Mouse (Mus musculus): ENCODE results near the gene Card6.
"Not testable (repeated sequence)": the region's sequence is repeated elsewhere in the genome, so short reads cannot be mapped to it uniquely, and the experiment has no call there.

Card6 gene

DNA sequence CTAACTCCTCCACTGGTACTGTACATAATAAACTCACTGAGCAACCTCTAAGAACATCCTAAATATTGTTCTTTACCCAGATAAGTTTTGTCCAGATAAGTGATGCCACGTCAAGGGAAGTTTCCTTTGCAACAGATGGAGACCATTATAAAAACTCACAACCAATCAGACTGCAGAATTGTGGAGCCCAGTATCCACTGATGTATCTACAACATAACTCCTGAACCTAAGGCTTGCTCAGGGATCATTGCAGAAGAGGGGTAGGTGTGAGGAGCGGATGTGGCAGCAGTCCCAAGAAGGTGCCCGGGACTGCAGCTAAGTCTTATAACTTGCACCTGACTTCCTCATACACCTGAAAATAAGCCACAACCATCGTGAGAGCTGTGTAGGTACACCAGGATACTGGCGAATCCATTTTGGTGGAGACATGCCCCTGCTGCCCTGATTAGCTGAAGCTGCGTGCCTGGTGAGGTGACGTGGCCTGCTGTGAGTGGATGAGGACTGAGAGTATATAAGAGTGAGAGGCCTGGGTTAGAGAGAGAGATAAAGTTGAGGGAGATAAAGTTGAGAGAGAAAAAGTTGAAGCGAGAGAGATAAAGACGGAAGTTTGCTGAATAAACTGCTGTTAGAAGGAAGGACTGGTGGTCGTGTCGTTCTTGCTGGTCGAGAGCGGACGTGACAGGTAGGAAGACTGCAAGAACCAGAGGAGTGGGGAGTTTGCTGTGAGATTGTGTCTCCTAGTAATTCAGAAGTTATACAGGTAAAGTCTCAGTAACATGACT is 22.7 kb upstream of the Card6 start:
- not testable (repeated sequence) for DNase-seq (ENCODE audit: low spot score in 2 of 2)

- DNase-seq (ENCODE audit: low spot score in 2 of 2): no peak
Observed at GRCm38 (mm10) chr15:5129111-5129805, 20.9 kb upstream of the Card6 start.

- DNase-seq (ENCODE audit: low spot score in 2 of 2): peak in 1 of 2 experiments; percentile 26
Observed at GRCm38 (mm10) chr15:5128176-5128940, 20.0 kb upstream of the Card6 start.

GRCm38 (mm10) chr15:5127487-5127886 is 19.1 kb upstream of the Card6 start:
- DNase-seq (ENCODE audit: low spot score in 2 of 2): no peak

GRCm38 (mm10) chr15:5126456-5126855 is 18.1 kb upstream of the Card6 start:
- no peak for DNase-seq (ENCODE audit: low spot score in 2 of 2)

DNA sequence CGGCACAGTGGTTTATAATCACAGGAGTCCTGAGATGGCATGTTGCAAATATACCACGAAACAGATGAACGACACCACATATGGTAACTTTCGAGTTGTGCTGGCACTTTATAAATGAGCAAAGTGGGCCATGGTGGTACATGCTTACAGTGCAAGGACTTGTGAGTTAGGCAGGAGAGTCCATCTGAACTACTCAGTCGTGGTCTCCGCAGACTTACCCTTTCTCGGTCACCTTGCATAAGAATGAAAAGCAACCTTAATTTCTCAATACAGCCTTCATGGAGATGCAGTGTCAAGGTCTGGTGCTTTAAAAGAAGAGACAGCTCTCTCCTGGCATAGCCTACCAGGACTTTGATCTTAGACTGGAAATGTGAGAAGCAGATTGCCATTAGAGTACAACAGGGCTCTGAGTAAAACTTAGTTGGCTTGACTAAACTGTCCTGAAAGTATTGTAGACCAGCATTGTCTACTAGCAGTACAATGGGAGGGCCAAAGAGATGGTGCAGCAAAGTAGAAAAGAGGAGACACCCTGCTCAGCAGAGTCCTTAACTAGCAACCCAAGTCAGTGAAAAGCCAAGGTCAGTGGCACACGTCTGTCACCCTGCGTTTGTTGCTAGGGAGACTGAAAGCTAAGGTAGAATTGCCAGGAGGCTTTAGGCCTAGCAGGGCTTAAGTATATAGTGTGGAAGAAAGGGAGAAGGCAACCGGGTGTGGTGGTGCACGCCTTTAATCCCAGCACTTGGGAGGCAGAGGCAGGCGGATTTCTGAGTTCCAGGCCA is 13.4 kb upstream of the Card6 start:
- no peak for DNase-seq (ENCODE audit: low spot score in 2 of 2)

DNA sequence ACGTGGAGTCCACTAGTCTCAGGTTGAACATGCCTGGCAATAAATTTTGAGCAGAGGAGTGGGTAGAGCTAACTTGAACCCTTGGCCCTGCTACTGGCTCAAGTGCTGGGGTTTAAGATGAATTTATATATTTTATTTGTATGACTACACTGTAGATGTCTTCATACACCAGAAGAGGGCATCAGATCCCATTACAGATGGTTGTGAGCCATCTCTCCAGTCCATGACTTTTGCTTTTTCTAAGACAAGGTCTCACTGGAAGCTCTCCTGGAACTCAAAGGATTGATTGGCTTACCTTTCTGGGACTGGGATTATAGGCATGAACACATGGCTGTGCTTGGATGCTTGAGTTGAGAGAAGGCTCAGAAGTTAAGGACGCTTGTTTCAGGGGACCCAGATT is 11.4 kb upstream of the Card6 start:
- no peak for DNase-seq (ENCODE audit: low spot score in 2 of 2)

DNA sequence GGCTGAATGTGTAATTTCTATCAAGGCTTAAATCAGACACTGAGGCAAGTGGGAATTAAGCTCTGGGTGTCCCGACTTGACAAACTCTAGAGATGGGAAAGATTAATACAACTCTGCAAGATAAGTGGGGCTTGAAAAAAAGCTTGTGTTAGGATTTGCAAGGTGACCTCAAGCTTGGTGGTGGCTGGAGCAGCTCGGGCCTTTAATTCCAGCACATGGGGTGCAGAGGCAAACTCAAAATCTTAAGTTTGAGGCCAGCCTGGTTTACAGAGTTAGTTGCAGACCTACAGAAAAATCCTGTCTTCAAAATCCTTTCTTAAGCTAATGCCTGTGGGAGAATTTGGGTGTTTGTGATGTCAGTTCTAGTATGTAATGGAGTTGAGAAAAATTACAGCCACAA is 10.9 kb upstream of the Card6 start:
- DNase-seq (ENCODE audit: low spot score in 2 of 2): no peak

GRCm38 (mm10) chr15:5118626-5119025 is 10.3 kb upstream of the Card6 start:
- no peak for DNase-seq (ENCODE audit: low spot score in 2 of 2)

DNA sequence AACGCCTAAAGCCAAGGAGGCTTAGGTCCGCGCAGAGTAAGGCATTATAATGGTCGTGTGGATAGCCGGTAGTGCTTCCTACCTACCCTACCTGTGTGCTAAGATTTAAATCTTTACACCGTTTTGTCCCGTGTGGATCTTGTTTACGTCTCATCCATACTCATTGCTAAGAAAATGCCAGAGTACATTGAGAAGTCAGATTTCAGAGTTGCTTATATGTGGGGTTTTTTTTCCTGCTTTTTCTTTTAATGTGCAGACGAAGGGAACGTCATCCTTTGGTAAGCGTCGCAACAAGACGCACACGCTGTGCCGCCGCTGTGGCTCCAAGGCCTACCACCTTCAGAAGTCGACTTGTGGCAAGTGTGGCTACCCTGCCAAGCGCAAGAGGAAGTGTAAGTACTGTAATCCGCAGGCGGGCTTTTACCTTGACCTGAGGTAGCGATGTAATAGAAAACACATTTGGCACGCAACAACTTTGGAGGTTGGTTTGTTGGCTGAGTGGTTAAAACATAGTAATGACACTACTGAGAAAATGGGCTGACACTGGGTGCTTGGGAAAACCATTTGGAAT is 8.8 kb upstream of the Card6 start:
- DNase-seq (ENCODE audit: low spot score in 2 of 2): no peak

GRCm38 (mm10) chr15:5116270-5117030 is 8.1 kb upstream of the Card6 start, which contains the start of gene Rpl37:
Gene Rpl37 (plus strand): TSS chr15:5116645.
- DNase-seq (ENCODE audit: low spot score in 2 of 2): peak; percentile 97 to 99

GRCm38 (mm10) chr15:5115173-5115572 is 6.8 kb upstream of the Card6 start:
- no peak for DNase-seq (ENCODE audit: low spot score in 2 of 2)

DNA sequence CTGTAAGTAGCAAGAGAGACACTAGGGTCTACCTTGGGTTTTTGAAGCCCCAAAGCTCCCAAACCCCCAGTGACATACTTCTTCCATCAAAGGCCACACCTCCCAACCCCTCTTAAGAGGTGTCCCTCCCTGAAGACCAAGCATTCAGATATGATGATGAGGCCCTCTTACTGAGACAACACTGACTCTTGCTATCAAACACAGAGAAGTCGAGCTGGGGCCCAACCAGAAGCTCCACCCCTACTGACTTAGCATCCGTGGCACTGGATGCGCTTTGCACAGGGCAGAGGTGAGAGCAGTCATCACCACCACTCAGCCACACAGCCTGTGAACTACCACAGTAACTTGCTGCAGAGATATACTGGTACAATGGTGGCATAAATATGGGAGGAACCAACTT is 4.3 kb upstream of the Card6 start:
- DNase-seq (ENCODE audit: low spot score in 2 of 2): no peak

DNA sequence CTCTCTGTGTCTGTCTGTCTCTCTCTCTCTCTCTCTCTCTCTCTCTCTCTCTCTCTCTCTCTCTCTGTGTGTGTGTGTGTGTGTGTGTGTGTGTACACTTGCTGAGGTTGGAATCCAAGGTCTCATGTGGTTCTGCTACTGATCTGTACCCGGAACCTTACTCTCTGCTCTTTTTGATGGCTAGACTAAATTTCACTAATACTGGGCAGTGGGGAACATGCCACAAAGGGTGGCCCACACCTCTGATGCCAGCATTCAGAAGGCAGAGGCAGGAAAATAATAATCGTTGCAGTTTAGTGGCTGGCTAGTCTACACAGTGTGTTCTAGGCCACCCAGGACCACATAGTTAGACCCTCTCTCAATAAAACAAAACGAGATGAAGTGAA is 309 bp upstream of the Card6 start:
- DNase-seq (ENCODE audit: low spot score in 2 of 2): no peak

DNA sequence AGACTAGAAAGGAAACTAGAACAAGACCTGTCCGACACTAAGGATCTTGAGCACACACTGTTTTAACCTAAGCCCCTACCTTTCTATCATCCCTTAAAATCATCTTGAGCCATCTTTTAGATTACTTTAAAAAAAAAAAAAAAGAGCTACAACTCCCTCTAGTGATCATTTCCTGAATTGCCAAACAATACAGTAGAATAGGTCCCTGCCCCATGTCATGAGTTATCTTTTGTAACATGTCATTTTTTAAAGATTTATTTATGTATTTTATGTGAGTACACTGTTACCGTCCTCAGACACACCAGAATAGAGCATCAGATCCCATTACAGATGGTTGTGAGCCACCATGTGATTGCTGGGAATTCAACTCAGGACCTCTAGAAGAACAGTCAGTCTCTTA is 2.0 kb downstream of the Card6 start:
- no peak for DNase-seq (ENCODE audit: low spot score in 2 of 2)

- no peak for DNase-seq (ENCODE audit: low spot score in 2 of 2)
Observed at GRCm38 (mm10) chr15:5105891-5106290, 2.4 kb downstream of the Card6 start.

GRCm38 (mm10) chr15:5102312-5102711 is 6.0 kb downstream of the Card6 start:
- DNase-seq (ENCODE audit: low spot score in 2 of 2): no peak

DNA sequence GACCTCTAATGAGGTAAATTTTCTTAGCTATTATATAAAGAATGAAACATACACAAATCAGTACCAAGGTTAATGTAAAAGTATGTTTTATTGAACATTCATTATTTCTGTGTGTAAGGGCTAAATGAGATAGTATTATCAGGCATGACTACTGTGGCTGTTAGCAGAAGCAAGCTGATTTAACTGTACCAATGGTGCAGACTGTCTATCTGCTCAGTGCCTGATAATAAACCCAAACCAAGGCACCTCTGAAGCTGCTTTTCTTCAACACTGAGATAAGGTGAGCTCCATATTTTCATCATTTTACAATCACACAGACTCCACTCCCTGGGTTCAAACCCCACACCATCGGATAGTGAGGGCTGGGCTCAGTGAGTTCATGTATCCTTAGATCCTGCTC is 11.0 kb downstream of the Card6 start:
- DNase-seq (ENCODE audit: low spot score in 2 of 2): no peak

- DNase-seq (ENCODE audit: low spot score in 2 of 2): no peak
Observed at GRCm38 (mm10) chr15:5095534-5096301, 12.6 kb downstream of the Card6 start.

DNA sequence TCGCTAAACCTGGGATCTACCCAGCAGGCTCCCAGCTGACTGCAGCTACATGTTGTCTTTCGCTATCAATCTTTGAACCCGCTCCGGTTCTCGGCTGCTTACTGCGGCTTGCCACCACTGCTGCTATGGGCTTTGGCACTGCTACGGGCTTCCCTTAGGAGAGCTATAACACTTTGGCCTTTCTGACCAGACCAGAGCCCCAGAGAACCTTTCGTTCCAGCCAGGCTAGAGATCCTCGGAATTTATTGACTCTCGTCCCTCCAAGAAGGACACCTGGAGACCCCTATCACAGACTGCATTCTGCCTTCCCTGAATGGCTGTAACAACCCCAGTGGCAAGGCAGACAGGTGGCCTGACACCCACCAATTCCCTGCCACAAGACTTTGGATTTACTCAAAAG is 18.2 kb downstream of the Card6 start:
- no peak for DNase-seq (ENCODE audit: low spot score in 2 of 2)
